Mouse (Mus musculus): ENCODE measurements around the gene Adcy9. TPM values are rescaled to one million over a fixed set of nuclear protein-coding genes. Genes with fewer than 3 reads are reported as not detected.

The Adcy9 gene
- total and polyA plus RNA-seq, 3 experiments = 3.0 to 4.3 TPM; not detected in 1

DNA sequence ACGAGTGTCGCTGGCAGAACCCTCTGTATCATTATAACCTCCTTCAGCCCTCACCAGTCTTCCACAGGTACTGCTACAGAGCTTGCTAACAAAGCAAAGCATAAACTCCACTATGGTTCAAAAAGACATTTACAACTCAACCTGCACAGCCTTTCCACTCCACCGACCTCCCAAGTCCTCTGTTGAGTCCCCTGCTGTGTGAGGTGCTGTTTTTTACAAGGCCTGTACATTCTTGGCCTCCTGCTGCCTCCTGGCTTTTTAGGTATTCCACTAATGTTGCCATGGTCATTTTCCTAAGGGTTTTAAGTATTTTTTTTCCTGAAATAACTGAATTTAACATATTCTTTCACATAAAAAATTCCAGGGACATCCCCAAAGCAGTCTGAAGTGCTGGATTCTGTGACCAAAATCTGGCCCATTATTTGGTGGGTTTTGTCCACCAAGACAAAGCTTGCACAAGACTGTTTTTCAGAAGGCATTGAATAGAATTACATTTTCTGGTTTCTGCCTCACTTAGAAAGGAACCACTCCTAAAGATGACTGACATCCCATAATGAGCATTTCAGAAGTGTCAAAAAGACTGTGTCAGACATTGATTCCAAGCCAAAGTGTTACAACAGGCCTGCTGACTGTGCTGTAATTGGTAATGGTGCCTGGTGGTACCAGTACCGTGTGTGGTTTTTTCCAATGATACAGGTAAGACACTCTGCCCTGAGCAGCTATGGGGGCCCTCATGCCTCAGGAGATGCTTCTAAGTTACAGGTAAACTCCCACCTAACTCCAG lies 64.8 kb downstream of the Adcy9 start:
- no peak for DNase-seq (ENCODE audit: low read depth, low spot score)

DNA sequence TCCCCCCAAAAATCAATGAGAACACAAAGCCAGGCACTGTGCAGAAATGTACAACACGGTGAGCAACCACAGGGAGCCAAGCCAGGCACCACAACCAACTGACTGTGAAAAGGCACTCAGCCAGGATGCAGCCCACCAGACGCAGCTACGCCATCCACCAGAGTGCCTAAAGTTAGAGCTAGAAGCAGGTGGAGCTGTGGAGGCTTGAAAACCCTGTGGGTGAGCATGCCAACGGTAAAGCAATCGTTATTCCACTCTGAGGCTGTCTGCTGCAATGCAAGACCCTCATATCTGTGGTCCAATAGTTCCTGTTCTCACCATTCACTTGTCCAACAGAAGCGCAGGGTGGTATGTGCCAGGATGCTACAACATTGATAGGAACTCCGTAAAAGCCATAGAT lies 77.7 kb downstream of the Adcy9 start:
- Histone ChIP-seq H3K27ac (ENCODE audit: control insufficient read depth, low read depth, low read length) (no peak overlapping the region), H3K4me1 (ENCODE audit: control insufficient read depth in 1 of 2, insufficient read depth in 2 of 2, low read length in 2 of 2) (no peaks in the 10 kb centered on the region), H3K4me3 (ENCODE audit: control insufficient read depth in 1 of 2, insufficient read depth in 1 of 2, low read depth in 2 of 2, low read length in 2 of 2) (no peak overlapping the region), H3K27me3 (ENCODE audit: control insufficient read depth in 1 of 2, insufficient read depth in 2 of 2, low read length in 2 of 2) (no peaks in the 10 kb centered on the region), H3K79me2 (ENCODE audit: control insufficient read depth, insufficient read depth, low read length, poor library complexity) (no peaks in the 10 kb centered on the region), H3K9me3 (replicated peaks; ENCODE audit: insufficient read depth, low read length) (no peaks in the 10 kb centered on the region), H3K36me3 (ENCODE audit: control insufficient read depth in 1 of 2, insufficient read depth in 2 of 2, low read length in 2 of 2) (no peaks in the 10 kb centered on the region; a peak in 1 of 4 replicates), H3K9ac (ENCODE audit: control insufficient read depth, low read depth, low read length, poor library complexity, severe bottlenecking) (no peak overlapping the region)
- TF ChIP-seq RAD21 (IDR thresholded peaks at IDR 0.05; ENCODE audit: low read depth, low read length) (no peak), POLR2A (IDR thresholded peaks at IDR 0.05; ENCODE audit: control insufficient read depth in 1 of 2, insufficient read depth in 1 of 2, low read depth in 1 of 2, low read length in 2 of 2, poor library complexity in 1 of 2) (no peak), HCFC1 (IDR thresholded peaks at IDR 0.05; ENCODE audit: low read depth, low read length) (no peak), BHLHE40 (IDR thresholded peaks at IDR 0.05; ENCODE audit: borderline replicate concordance, low read depth, low read length) (no peak), JUND (IDR thresholded peaks at IDR 0.05; ENCODE audit: low read depth, low read length) (no peak), SMC3 (IDR thresholded peaks at IDR 0.05; ENCODE audit: low read depth, low read length) (no peak), EP300 (IDR thresholded peaks at IDR 0.05; ENCODE audit: low read depth in 1 of 2, low read length in 2 of 2) (no peak), ELF1 (IDR thresholded peaks at IDR 0.05; ENCODE audit: low read depth, low read length) (no peak), CHD2 (IDR thresholded peaks at IDR 0.05; ENCODE audit: low read length) (no peak), MYC (IDR thresholded peaks at IDR 0.05; ENCODE audit: low read depth, low read length) (no peak), SIN3A (IDR thresholded peaks at IDR 0.05; ENCODE audit: low read length) (no peak), POLR2AphosphoS2 (IDR thresholded peaks at IDR 0.05; ENCODE audit: low read length) (no peak), RCOR1 (IDR thresholded peaks at IDR 0.05; ENCODE audit: low read depth, low read length) (no peak)
- no peak for DNase-seq (ENCODE audit: low read depth, low spot score)

More for the DNA sequence above, 64.8 kb downstream of the Adcy9 start:
- Histone ChIP-seq H3K4me1 (ENCODE audit: control insufficient read depth in 1 of 2, insufficient read depth in 2 of 2, low read length in 2 of 2) (no peaks in the 10 kb centered on the region), H3K4me3 (ENCODE audit: control insufficient read depth in 1 of 2, insufficient read depth in 1 of 2, low read depth in 2 of 2, low read length in 2 of 2) (no peak overlapping the region), H3K9me3 (replicated peaks; ENCODE audit: insufficient read depth, low read length) (no peaks in the 10 kb centered on the region), H3K27me3 (ENCODE audit: control insufficient read depth in 1 of 2, insufficient read depth in 2 of 2, low read length in 2 of 2) (no peaks in the 10 kb centered on the region), H3K79me2 (ENCODE audit: control insufficient read depth, insufficient read depth, low read length, poor library complexity) (no peaks in the 10 kb centered on the region; the same call in 1 of the 2 replicates), H3K9ac (ENCODE audit: control insufficient read depth, low read depth, low read length, poor library complexity, severe bottlenecking) (no peak overlapping the region), H3K36me3 (ENCODE audit: control insufficient read depth in 1 of 2, insufficient read depth in 2 of 2, low read length in 2 of 2) (no peaks in the 10 kb centered on the region), H3K27ac (ENCODE audit: control insufficient read depth, low read depth, low read length) (no peak overlapping the region)
- TF ChIP-seq TCF12 (IDR thresholded peaks at IDR 0.05; ENCODE audit: low read depth, low read length) (no peak), GATA1 (IDR thresholded peaks at IDR 0.05; ENCODE audit: low read depth, low read length) (no peak), JUND (IDR thresholded peaks at IDR 0.05; ENCODE audit: low read depth, low read length) (no peak), BHLHE40 (IDR thresholded peaks at IDR 0.05; ENCODE audit: borderline replicate concordance, low read depth, low read length) (no peak), E2F4 (IDR thresholded peaks at IDR 0.05; ENCODE audit: borderline replicate concordance, low read depth, low read length) (no peak), POLR2AphosphoS5 (IDR thresholded peaks at IDR 0.05; ENCODE audit: borderline replicate concordance, low read depth, low read length) (no peak)

All from MEL (cell line).